Mouse (Mus musculus) stomach, embryonic 15.5 days (tissue): ENCODE results near the gene Tmem56. TPM values are rescaled to one million over a fixed set of nuclear protein-coding genes. Genes with fewer than 3 reads are reported as not detected.

Source experiments
- ATAC-seq: fragments of 200-750 bp; cut with Nextera tagmentation; 2 replicates; pipeline ENCODE4 v1.8.0; 2017; ENCODE audit warnings: low read depth, moderate number of reproducible peaks, moderate TSS enrichment; ENCODE audit not compliant: insufficient read depth, low FRiP score
- H3K27ac ChIP-seq: fragments of 300-500 bp; sonication (generic); 2 replicates; pipeline ENCODE4 v1.5.1; 2015; ENCODE audit warnings: mild to moderate bottlenecking, inconsistent platforms
- H3K27me3 ChIP-seq: fragments of 300-500 bp; sonication (generic); replicated peaks from 2 replicates; pipeline ENCODE4 v1.6.1; 2015; ENCODE audit warnings: inconsistent platforms
- H3K36me3 ChIP-seq: fragments of 300-500 bp; sonication (generic); 2 replicates; pipeline ENCODE4 v1.6.1; 2015; ENCODE audit warnings: inconsistent platforms
- H3K4me1 ChIP-seq: fragments of 300-500 bp; sonication (generic); 2 replicates; pipeline ENCODE4 v1.6.1; 2015; ENCODE audit warnings: inconsistent platforms
- H3K4me2 ChIP-seq: fragments of 300-500 bp; sonication (generic); 2 replicates; pipeline ENCODE4 v1.6.1; 2015; ENCODE audit warnings: mild to moderate bottlenecking, inconsistent platforms
- H3K4me3 ChIP-seq: fragments of 300-500 bp; sonication (generic); replicated peaks from 2 replicates; pipeline ENCODE4 v1.5.1; 2015; ENCODE audit warnings: inconsistent platforms
- H3K9ac ChIP-seq: fragments of 300-500 bp; sonication (generic); 2 replicates; pipeline ENCODE4 v1.6.1; 2015; ENCODE audit warnings: inconsistent platforms
- H3K9me3 ChIP-seq: fragments of 300-500 bp; sonication (generic); 2 replicates; pipeline ENCODE4 v1.6.1; 2016; ENCODE audit warnings: inconsistent platforms
- WGBS: fragments of 180-500 bp; shearing (Covaris S2); methylation state at CpG from one replicate; pipeline ENCODE4 v1.1.7; 2015; 5-methylcytosine and 5-hydroxymethylcytosine counted together
- polyA plus RNA-seq: library from polyadenylated mRNA; unstranded; fragments of >200 nt; fragmentation: Nextera tagmentation; extraction: Ambion mirVana; gene quantifications from 2 replicates; pipeline ENCODE4 v1.2.1, GENCODE M21; 2015

Gene Tmem56
- polyA plus RNA-seq, 1 experiment from 2014 or later = 2.7 TPM

GRCm38 (mm10) chr3:121159566-121159965, 123.3 kb downstream of the Tmem56 start:
- Histone ChIP-seq H3K27me3 (no peaks in the 10 kb centered on the region), H3K36me3 (no peaks in the 10 kb centered on the region), H3K4me2 (no peak overlapping the region), H3K4me3 (no peak overlapping the region), H3K27ac (no peak overlapping the region), H3K9ac (no peak overlapping the region), H3K9me3 (no peaks in the 10 kb centered on the region), H3K4me1 (no peaks in the 10 kb centered on the region)
- 79% methylated on average over 10 of the region's 10 CpGs for WGBS
- ATAC-seq = no peak

GRCm38 (mm10) chr3:121158901-121159351, 124.0 kb downstream of the Tmem56 start:
- Histone ChIP-seq H3K4me3 (no peak overlapping the region), H3K27me3 (no peaks in the 10 kb centered on the region), H3K4me2 (no peak overlapping the region), H3K36me3 (no peaks in the 10 kb centered on the region), H3K4me1 (no peaks in the 10 kb centered on the region), H3K9ac (no peak overlapping the region), H3K27ac (no peak overlapping the region), H3K9me3 (no peaks in the 10 kb centered on the region)
- ATAC-seq = no peak
- WGBS = 86% methylated on average over 16 of the region's 16 CpGs

GRCm38 (mm10) chr3:121157546-121158330, 125.2 kb downstream of the Tmem56 start:
- no peak overlapping the region for H3K4me2 ChIP-seq
- no peaks in the 10 kb centered on the region for H3K4me1 ChIP-seq
- no peak for ATAC-seq

GRCm38 (mm10) chr3:121156451-121157186, 126.3 kb downstream of the Tmem56 start:
- no peak for ATAC-seq
- 74% methylated on average over 11 of the region's 11 CpGs for WGBS
- Histone ChIP-seq H3K9ac (no peak overlapping the region), H3K4me3 (no peak overlapping the region), H3K36me3 (no peaks in the 10 kb centered on the region), H3K4me1 (no peaks in the 10 kb centered on the region), H3K9me3 (no peaks in the 10 kb centered on the region), H3K27ac (no peak overlapping the region), H3K4me2 (no peak overlapping the region), H3K27me3 (no peaks in the 10 kb centered on the region)

More at GRCm38 (mm10) chr3:121157546-121158330, 125.2 kb downstream of the Tmem56 start:
- 77% methylated on average over 10 of the region's 10 CpGs for WGBS
- Histone ChIP-seq H3K27me3 (no peaks in the 10 kb centered on the region), H3K9ac (no peak overlapping the region), H3K27ac (no peak overlapping the region), H3K9me3 (no peaks in the 10 kb centered on the region), H3K4me3 (no peak overlapping the region), H3K36me3 (no peaks in the 10 kb centered on the region)

GRCm38 (mm10) chr3:121156043-121156442, 126.9 kb downstream of the Tmem56 start:
- no peaks in the 10 kb centered on the region for H3K36me3 ChIP-seq
- no peak for ATAC-seq
- H3K4me3 ChIP-seq = no peak overlapping the region
- no peak overlapping the region for H3K9ac ChIP-seq
- no peak overlapping the region for H3K4me2 ChIP-seq
- no peaks in the 10 kb centered on the region for H3K9me3 ChIP-seq
- no peaks in the 10 kb centered on the region for H3K27me3 ChIP-seq
- no peak overlapping the region for H3K27ac ChIP-seq
- WGBS = 57% methylated on average over 7 of the region's 7 CpGs
- H3K4me1 ChIP-seq = no peaks in the 10 kb centered on the region

Other genes starting within 250 kb of the Tmem56 start
- 5.1 and 7.2 TPM in 2 replicates for gene Rwdd3, start 111.4 kb downstream of the Tmem56 start, polyA plus RNA-seq
- 44.1 and 44.9 TPM in 2 replicates for gene Alg14, start 8.7 kb upstream of the Tmem56 start, polyA plus RNA-seq
- 522 and 525 TPM in 2 replicates for gene Cnn3, start 143.4 kb upstream of the Tmem56 start, polyA plus RNA-seq
- gene Slc44a3, start 249.3 kb upstream of the Tmem56 start, polyA plus RNA-seq = 35.4 and 46.9 TPM in 2 replicates